Mouse (Mus musculus): Measurements from ENCODE around the gene Gigyf2. TPM values are rescaled to one million over a fixed set of nuclear protein-coding genes. Genes with fewer than 3 reads are reported as not detected.

Gigyf2 gene
- polyA plus RNA-seq, 1 experiment from 2014 or later = 61.3 TPM

DNA sequence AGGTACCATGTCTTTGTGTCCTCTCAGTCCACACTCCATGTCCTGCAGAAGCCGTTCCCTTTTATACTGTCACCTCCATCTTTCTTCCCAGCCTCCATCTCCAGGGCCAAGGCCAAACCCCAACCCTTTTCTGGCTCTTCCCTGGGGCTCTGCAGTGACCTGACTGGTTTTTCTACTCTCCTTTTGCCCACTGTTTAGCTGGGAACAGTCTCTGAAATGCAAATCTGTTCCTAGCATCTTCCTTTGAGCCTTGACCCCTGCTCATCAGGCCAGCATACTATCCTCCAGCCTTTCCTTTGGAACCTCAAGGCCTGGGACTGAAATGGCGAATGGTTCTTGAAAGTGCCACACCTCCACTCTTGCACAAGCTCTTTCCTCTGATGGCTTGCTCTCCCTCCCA, 13.7 kb upstream of the Gigyf2 start:
- Histone ChIP-seq H3K4me2 (replicated peaks; ENCODE audit: low read depth, low read length) (no peak overlapping the region), H3K4me3 (ENCODE audit: low read length) (no peak overlapping the region), H3K27ac (ENCODE audit: low read depth, low read length) (no peak overlapping the region), H3K9ac (ENCODE audit: low read depth, low read length) (no peak overlapping the region), H3K4me1 (ENCODE audit: control insufficient read depth, insufficient read depth, low read length) (no peaks in the 10 kb centered on the region), H3K36me3 (ENCODE audit: control insufficient read depth, insufficient read depth, low read length) (no peaks in the 10 kb centered on the region), H3K9me3 (ENCODE audit: control insufficient read depth, low read length) (no peaks in the 10 kb centered on the region), H3K27me3 (ENCODE audit: control insufficient read depth, insufficient read depth, low read length) (no peaks in the 10 kb centered on the region)
- 87% methylated on average over 2 of the region's 2 CpGs for WGBS
- ATAC-seq (ENCODE audit: low FRiP score, low TSS enrichment) = no peak

GRCm38 (mm10) chr1:87313843-87314570, 12.8 kb upstream of the Gigyf2 start:
- Histone ChIP-seq H3K27ac (ENCODE audit: low read depth, low read length) (no peak overlapping the region), H3K9ac (ENCODE audit: low read depth, low read length) (no peak overlapping the region), H3K9me3 (ENCODE audit: control insufficient read depth, low read length) (no peaks in the 10 kb centered on the region), H3K4me2 (replicated peaks; ENCODE audit: low read depth, low read length) (no peak overlapping the region), H3K27me3 (ENCODE audit: control insufficient read depth, insufficient read depth, low read length) (no peaks in the 10 kb centered on the region), H3K4me1 (ENCODE audit: control insufficient read depth, insufficient read depth, low read length) (no peaks in the 10 kb centered on the region), H3K4me3 (ENCODE audit: low read length) (no peak overlapping the region), H3K36me3 (ENCODE audit: control insufficient read depth, insufficient read depth, low read length) (no peaks in the 10 kb centered on the region)
- no peak for ATAC-seq (ENCODE audit: low FRiP score, low TSS enrichment)
- WGBS = 89% methylated on average over 8 of the region's 8 CpGs

DNA sequence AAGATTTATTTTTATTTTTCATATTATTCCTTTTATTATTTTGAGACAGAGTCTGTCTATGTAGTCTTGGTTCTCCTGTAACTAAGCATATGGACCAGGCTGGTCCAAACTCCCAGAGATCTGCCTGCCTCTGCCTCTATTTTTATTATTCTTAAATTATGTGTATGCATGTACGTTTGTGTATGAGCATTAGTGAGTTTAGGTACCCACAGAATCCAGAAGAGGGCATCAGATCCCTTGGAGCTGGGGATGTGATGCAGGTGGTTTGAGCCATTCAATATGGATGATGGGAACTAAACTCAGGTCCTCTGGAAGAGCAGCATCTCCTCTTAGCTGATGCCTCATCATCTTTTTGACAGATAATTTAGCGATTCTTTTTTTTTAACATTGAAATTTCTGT, 11.4 kb upstream of the Gigyf2 start:
- no peak for ATAC-seq (ENCODE audit: low FRiP score, low TSS enrichment)
- no peak overlapping the region for H3K9ac ChIP-seq (ENCODE audit: low read depth, low read length)
- H3K9me3 ChIP-seq (ENCODE audit: control insufficient read depth, low read length) = peaks cover 8% of the 10 kb centered on the region
- no peaks in the 10 kb centered on the region for H3K4me1 ChIP-seq (ENCODE audit: control insufficient read depth, insufficient read depth, low read length)
- H3K4me2 ChIP-seq (replicated peaks; ENCODE audit: low read depth, low read length) = no peak overlapping the region
- no peaks in the 10 kb centered on the region for H3K27me3 ChIP-seq (ENCODE audit: control insufficient read depth, insufficient read depth, low read length)
- WGBS = 91% methylated on average over 2 of the region's 2 CpGs
- H3K36me3 ChIP-seq (ENCODE audit: control insufficient read depth, insufficient read depth, low read length) = no peaks in the 10 kb centered on the region
- no peak overlapping the region for H3K27ac ChIP-seq (ENCODE audit: low read depth, low read length)
- no peak overlapping the region for H3K4me3 ChIP-seq (ENCODE audit: low read length)

GRCm38 (mm10) chr1:87315894-87316293, 10.9 kb upstream of the Gigyf2 start:
- H3K36me3 ChIP-seq (ENCODE audit: control insufficient read depth, insufficient read depth, low read length) = no peaks in the 10 kb centered on the region
- ATAC-seq (ENCODE audit: low FRiP score, low TSS enrichment) = no peak
- WGBS = 88% methylated on average over 2 of the region's 2 CpGs
- no peak overlapping the region for H3K27ac ChIP-seq (ENCODE audit: low read depth, low read length)
- H3K4me2 ChIP-seq (replicated peaks; ENCODE audit: low read depth, low read length) = no peak overlapping the region
- no peaks in the 10 kb centered on the region for H3K27me3 ChIP-seq (ENCODE audit: control insufficient read depth, insufficient read depth, low read length)
- no peak overlapping the region for H3K9ac ChIP-seq (ENCODE audit: low read depth, low read length)
- no peak overlapping the region for H3K4me3 ChIP-seq (ENCODE audit: low read length)
- no peaks in the 10 kb centered on the region for H3K4me1 ChIP-seq (ENCODE audit: control insufficient read depth, insufficient read depth, low read length)
- H3K9me3 ChIP-seq (ENCODE audit: control insufficient read depth, low read length) = peaks cover 13% of the 10 kb centered on the region

GRCm38 (mm10) chr1:87316672-87317071, 10.1 kb upstream of the Gigyf2 start:
- H3K4me2 ChIP-seq (replicated peaks; ENCODE audit: low read depth, low read length) = no peak overlapping the region
- no peak overlapping the region for H3K4me3 ChIP-seq (ENCODE audit: low read length)
- H3K9me3 ChIP-seq (ENCODE audit: control insufficient read depth, low read length) = peaks cover 19% of the 10 kb centered on the region
- H3K27ac ChIP-seq (ENCODE audit: low read depth, low read length) = no peak overlapping the region; the same call in 1 of the 2 replicates
- H3K27me3 ChIP-seq (ENCODE audit: control insufficient read depth, insufficient read depth, low read length) = no peaks in the 10 kb centered on the region
- no peak for ATAC-seq (ENCODE audit: low FRiP score, low TSS enrichment)
- no peaks in the 10 kb centered on the region for H3K4me1 ChIP-seq (ENCODE audit: control insufficient read depth, insufficient read depth, low read length)
- no peaks in the 10 kb centered on the region for H3K36me3 ChIP-seq (ENCODE audit: control insufficient read depth, insufficient read depth, low read length)
- 53% methylated on average over 3 of the region's 3 CpGs for WGBS
- H3K9ac ChIP-seq (ENCODE audit: low read depth, low read length) = no peak overlapping the region

GRCm38 (mm10) chr1:87321071-87321470, 5.7 kb upstream of the Gigyf2 start:
- Histone ChIP-seq H3K4me3 (ENCODE audit: low read length) (no peak overlapping the region), H3K9me3 (ENCODE audit: control insufficient read depth, low read length) (peaks cover 19% of the 10 kb centered on the region), H3K27me3 (ENCODE audit: control insufficient read depth, insufficient read depth, low read length) (no peaks in the 10 kb centered on the region), H3K4me2 (replicated peaks; ENCODE audit: low read depth, low read length) (no peak overlapping the region), H3K27ac (ENCODE audit: low read depth, low read length) (no peak overlapping the region), H3K9ac (ENCODE audit: low read depth, low read length) (no peak overlapping the region), H3K36me3 (ENCODE audit: control insufficient read depth, insufficient read depth, low read length) (no peaks in the 10 kb centered on the region), H3K4me1 (ENCODE audit: control insufficient read depth, insufficient read depth, low read length) (no peaks in the 10 kb centered on the region)
- 5% methylated on average over 1 of the region's 1 CpGs for WGBS
- no peak for ATAC-seq (ENCODE audit: low FRiP score, low TSS enrichment)

- Histone ChIP-seq H3K27ac (ENCODE audit: low read depth, low read length) (no peak overlapping the region), H3K4me3 (ENCODE audit: low read length) (no peak overlapping the region), H3K27me3 (ENCODE audit: control insufficient read depth, insufficient read depth, low read length) (no peaks in the 10 kb centered on the region), H3K36me3 (ENCODE audit: control insufficient read depth, insufficient read depth, low read length) (no peaks in the 10 kb centered on the region), H3K9me3 (ENCODE audit: control insufficient read depth, low read length) (peaks cover 19% of the 10 kb centered on the region), H3K4me1 (ENCODE audit: control insufficient read depth, insufficient read depth, low read length) (no peaks in the 10 kb centered on the region), H3K9ac (ENCODE audit: low read depth, low read length) (no peak overlapping the region), H3K4me2 (replicated peaks; ENCODE audit: low read depth, low read length) (no peak overlapping the region)
- no peak for ATAC-seq (ENCODE audit: low FRiP score, low TSS enrichment)
- 93% methylated on average over 3 of the region's 3 CpGs for WGBS
Observed at GRCm38 (mm10) chr1:87322778-87323177, 4.0 kb upstream of the Gigyf2 start.

- peaks cover 5% of the 10 kb centered on the region for H3K4me1 ChIP-seq (ENCODE audit: control insufficient read depth, insufficient read depth, low read length)
- H3K27ac ChIP-seq (ENCODE audit: low read depth, low read length) = no peak overlapping the region
- no peak overlapping the region for H3K4me3 ChIP-seq (ENCODE audit: low read length)
- H3K27me3 ChIP-seq (ENCODE audit: control insufficient read depth, insufficient read depth, low read length) = no peaks in the 10 kb centered on the region
- no peak overlapping the region for H3K4me2 ChIP-seq (replicated peaks; ENCODE audit: low read depth, low read length)
- H3K36me3 ChIP-seq (ENCODE audit: control insufficient read depth, insufficient read depth, low read length) = no peaks in the 10 kb centered on the region
- H3K9me3 ChIP-seq (ENCODE audit: control insufficient read depth, low read length) = peaks cover 17% of the 10 kb centered on the region
- H3K9ac ChIP-seq (ENCODE audit: low read depth, low read length) = no peak overlapping the region
- no peak for ATAC-seq (ENCODE audit: low FRiP score, low TSS enrichment)
Observed at GRCm38 (mm10) chr1:87324649-87325048, 2.1 kb upstream of the Gigyf2 start.

DNA sequence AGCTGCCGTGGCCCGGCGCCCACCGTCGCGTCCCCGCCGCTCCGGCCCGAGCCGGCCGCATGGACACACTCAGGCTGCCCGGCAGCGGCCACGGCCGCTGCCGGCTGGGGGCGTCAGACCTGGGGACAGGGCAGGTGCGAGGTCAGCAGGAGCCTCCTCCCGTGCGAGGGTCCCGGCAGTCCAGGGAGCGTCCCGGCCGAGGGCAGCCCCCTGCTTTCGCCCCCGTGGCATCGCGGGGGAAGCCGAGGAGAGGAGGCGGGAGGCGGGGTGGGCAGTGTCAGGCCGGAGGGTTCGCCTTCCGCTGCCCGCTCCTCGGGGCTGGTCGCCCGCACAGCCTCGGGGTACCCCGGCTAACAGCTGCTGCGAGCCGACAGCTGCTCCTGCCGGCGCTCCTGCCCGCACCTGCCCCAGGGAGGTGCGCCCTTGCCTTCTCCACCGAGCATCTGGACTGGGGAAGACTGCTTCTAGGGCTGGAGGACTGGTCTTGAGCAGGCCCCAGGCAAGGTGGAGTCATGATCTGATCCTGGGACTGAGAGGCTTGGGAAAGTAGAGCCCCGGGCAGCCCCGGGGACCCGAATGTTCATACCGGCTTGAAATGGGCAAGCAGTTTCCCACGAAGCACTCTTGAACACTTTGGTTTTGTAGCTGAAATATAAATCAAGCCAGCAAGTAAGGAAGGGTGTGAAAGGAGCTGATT, 515 bp downstream of the Gigyf2 start:
- WGBS = under 1% methylated on average over 41 of the region's 53 CpGs
- H3K4me2 ChIP-seq (replicated peaks; ENCODE audit: low read depth, low read length) = peak overlapping the region; percentile 60
- H3K27ac ChIP-seq (ENCODE audit: low read depth, low read length) = peak overlapping the region; percentile 97
- peak overlapping the region; percentile 98 for H3K9ac ChIP-seq (ENCODE audit: low read depth, low read length)
- peak overlapping the region; percentile 99 for H3K4me3 ChIP-seq (ENCODE audit: low read length)
- H3K27me3 ChIP-seq (ENCODE audit: control insufficient read depth, insufficient read depth, low read length) = no peaks in the 10 kb centered on the region
- no peaks in the 10 kb centered on the region for H3K9me3 ChIP-seq (ENCODE audit: control insufficient read depth, low read length)
- peak; percentile 85 for ATAC-seq (ENCODE audit: low FRiP score, low TSS enrichment)
- peaks cover 5% of the 10 kb centered on the region for H3K4me1 ChIP-seq (ENCODE audit: control insufficient read depth, insufficient read depth, low read length)
- H3K36me3 ChIP-seq (ENCODE audit: control insufficient read depth, insufficient read depth, low read length) = no peaks in the 10 kb centered on the region; the same call in 1 of the 2 replicates
